Mouse (Mus musculus): ENCODE results near the gene Dennd1a.

- TF ChIP-seq POLR2A (IDR thresholded peaks at IDR 0.05; ENCODE audit: extremely low read depth, insufficient read depth, low read length) (no peak), CTCF (IDR thresholded peaks at IDR 0.05; ENCODE audit: low read depth, low read length) (no peak)
These were observed 186.9 kb downstream of the Dennd1a start for GRCm38 (mm10) chr2:38100289-38100688.

Measured in liver, adult 2 months (tissue).